Mouse (Mus musculus) neutrophil, adult 59 days (primary cell): ENCODE measurements around the gene Efna4. TPM values are rescaled to one million over a fixed set of nuclear protein-coding genes. Genes with fewer than 3 reads are reported as not detected.

ENCODE experiments used
- total RNA-seq, 2 experiments: library from RNA; stranded (reverse); gene quantifications; 1 replicate in 1 of 2; 2 replicates in 1 of 2; pipeline ENCODE4 v1.2.4; 2023

Gene Efna4
- total RNA-seq, result not detected

GRCm38 (mm10) chr3:89337721-89338578 lies at the start of gene Efna4:
Gene Efna4 (minus strand): TSS chr3:89338028.

GRCm38 (mm10) chr3:89365153-89365485 lies 27.3 kb upstream of the Efna4 start, which contains the start of gene Dcst1:
Gene Dcst1 (minus strand): TSS chr3:89365253.

GRCm38 (mm10) chr3:89361675-89362074 lies 23.8 kb upstream of the Efna4 start, which contains the start of gene Dcst2:
Gene Dcst2 (plus strand): TSS chr3:89361975.

GRCm38 (mm10) chr3:89349869-89350501 lies 12.2 kb upstream of the Efna4 start, which contains the start of gene Adam15:
Gene Adam15 (minus strand): TSS chr3:89349996.

GRCm38 (mm10) chr3:89322514-89323165 lies 15.2 kb downstream of the Efna4 start, which contains the start of gene Efna3:
Gene Efna3 (minus strand): TSS chr3:89322965.

Other genes with a start within 250 kb of the Efna4 start
- 10 to 100 TPM; 18.7 to 23.5 TPM for gene Rusc1, start 244.7 kb downstream of the Efna4 start, total RNA-seq
- gene Gm43738, start 236.9 kb downstream of the Efna4 start, total RNA-seq, result not detected
- gene Fdps, start 236.1 kb downstream of the Efna4 start, total RNA-seq, result 10 to 100 TPM; 27.4 to 34.5 TPM
- gene Pklr, start 201.9 kb downstream of the Efna4 start, total RNA-seq, result 10 to 100 TPM in 1 of 2 experiments, 1 to 10 TPM in 1; 5.7 to 15.2 TPM
- gene Hcn3, start 177.8 kb downstream of the Efna4 start, total RNA-seq, result not detected
- gene Clk2, start 173.2 kb downstream of the Efna4 start, total RNA-seq, result 10 to 100 TPM; 46.4 to 68.4 TPM
- 10 to 100 TPM; 43.8 to 48.0 TPM for gene Scamp3, start 160.6 kb downstream of the Efna4 start, total RNA-seq
- gene Fam189b, start 154.9 kb downstream of the Efna4 start, total RNA-seq, result 1 to 10 TPM; 6.2 to 8.9 TPM
- gene Gba, start 135.1 kb downstream of the Efna4 start, total RNA-seq, result 10 to 100 TPM; 62.4 to 71.4 TPM
- gene Thbs3, start 122.8 kb downstream of the Efna4 start, total RNA-seq, result 1 to 10 TPM in 1 of 2 experiments, under 1 TPM in 1; 0.38 to 1.1 TPM
- 10 to 100 TPM; 51.2 to 53.3 TPM for gene Mtx1, start 110.9 kb downstream of the Efna4 start, total RNA-seq
- gene Muc1, start 109.0 kb downstream of the Efna4 start, total RNA-seq, result not detected
- gene Krtcap2, start 92.1 kb downstream of the Efna4 start, total RNA-seq, result 10 to 100 TPM; 58.9 to 75.6 TPM
- gene Trim46, start 91.7 kb downstream of the Efna4 start, total RNA-seq, result under 1 TPM; 0.53 to 0.69 TPM
- gene Dpm3, start 78.7 kb downstream of the Efna4 start, total RNA-seq, result 10 to 100 TPM; 35.3 to 45.6 TPM
- gene Slc50a1, start 67.5 kb downstream of the Efna4 start, total RNA-seq, result 10 to 100 TPM; 18.8 to 21.5 TPM
- gene Efna1, start 56.9 kb downstream of the Efna4 start, total RNA-seq, result not detected
- gene Efna3, start 15.1 kb downstream of the Efna4 start, total RNA-seq, result not detected
- 100 to 1,000 TPM; 120 to 129 TPM for gene Adam15, start 12.0 kb upstream of the Efna4 start, total RNA-seq
- gene Dcst2, start 23.9 kb upstream of the Efna4 start, total RNA-seq, result not detected
- not detected for gene Dcst1, start 27.2 kb upstream of the Efna4 start, total RNA-seq
- gene Zbtb7b, start 56.7 kb upstream of the Efna4 start, total RNA-seq, result 100 to 1,000 TPM; 134 to 142 TPM
- gene Lenep, start 64.8 kb upstream of the Efna4 start, total RNA-seq, result under 1 TPM in 1 of 2 experiments, not detected in 1; 0.87 TPM
- gene Flad1, start 73.8 kb upstream of the Efna4 start, total RNA-seq, result 10 to 100 TPM; 14.4 to 16.8 TPM
- gene Cks1b, start 80.4 kb upstream of the Efna4 start, total RNA-seq, result 10 to 100 TPM; 42.6 to 51.9 TPM
- gene Shc1, start 80.4 kb upstream of the Efna4 start, total RNA-seq, result 100 to 1,000 TPM; 104 to 111 TPM
- gene Pygo2, start 92.2 kb upstream of the Efna4 start, total RNA-seq, result 10 to 100 TPM; 37.1 to 39.3 TPM
- 100 to 1,000 TPM; 149 to 151 TPM for gene Pbxip1, start 98.7 kb upstream of the Efna4 start, total RNA-seq
- 1 to 10 TPM; 6.7 to 9.7 TPM for gene Pmvk, start 116.5 kb upstream of the Efna4 start, total RNA-seq
- gene Kcnn3, start 182.1 kb upstream of the Efna4 start, total RNA-seq, result under 1 TPM; 0.07 to 0.09 TPM